Mouse (Mus musculus) stomach, embryonic 16.5 days (tissue): ENCODE results near the gene Mst1r. TPM values are rescaled to one million over a fixed set of nuclear protein-coding genes. Genes with fewer than 3 reads are reported as not detected.
A peak's percentile ranks its signal among the peaks of the same experiment; 100 is the strongest.

Experiments
- ATAC-seq: fragments of 200-750 bp; cut with Nextera tagmentation; 2 replicates; pipeline ENCODE4 v1.8.0; 2017; ENCODE audit warnings: moderate number of reproducible peaks, moderate TSS enrichment; ENCODE audit not compliant: insufficient read depth, low FRiP score
- H3K27ac ChIP-seq: fragments of 300-500 bp; sonication (generic); 2 replicates; pipeline ENCODE4 v1.5.1; 2014; ENCODE audit warnings: low read length
- H3K27me3 ChIP-seq: fragments of 300-500 bp; sonication (generic); 2 replicates; pipeline ENCODE4 v1.6.1; 2014; ENCODE audit warnings: low read length, control low read depth, mixed read lengths; ENCODE audit not compliant: control insufficient read depth, insufficient read depth
- H3K36me3 ChIP-seq: fragments of 300-500 bp; sonication (generic); 2 replicates; pipeline ENCODE4 v1.6.1; 2014; ENCODE audit warnings: low read length; ENCODE audit not compliant: control insufficient read depth, insufficient read depth
- H3K4me1 ChIP-seq: fragments of 300-500 bp; sonication (generic); 2 replicates; pipeline ENCODE4 v1.6.1; 2014; ENCODE audit warnings: low read length, control low read depth, mixed read lengths; ENCODE audit not compliant: control insufficient read depth, insufficient read depth
- H3K4me2 ChIP-seq: fragments of 300-500 bp; sonication (generic); 2 replicates; pipeline ENCODE4 v1.6.1; 2014; ENCODE audit warnings: low read depth, low read length, mixed read lengths
- H3K4me3 ChIP-seq: fragments of 300-500 bp; sonication (generic); replicated peaks from 2 replicates; pipeline ENCODE4 v1.5.1; 2014; ENCODE audit warnings: mild to moderate bottlenecking, low read length
- H3K9ac ChIP-seq: fragments of 300-500 bp; sonication (generic); 2 replicates; pipeline ENCODE4 v1.6.1; 2014; ENCODE audit warnings: low read length
- H3K9me3 ChIP-seq: fragments of 300-500 bp; sonication (generic); replicated peaks from 2 replicates; pipeline ENCODE4 v1.6.1; 2016; ENCODE audit warnings: low read length, control low read depth; ENCODE audit not compliant: control insufficient read depth
- WGBS: fragments of 180-500 bp; shearing (Covaris S2); extraction: QIAGEN DNeasy Blood & Tissue Kit; methylation state at CpG from one replicate; pipeline ENCODE4 v1.1.7; 2014; 5-methylcytosine and 5-hydroxymethylcytosine counted together
- polyA plus RNA-seq: library from polyadenylated mRNA; unstranded; fragments of >200 nt; fragmentation: Nextera tagmentation; extraction: Ambion mirVana; gene quantifications from 2 replicates; pipeline ENCODE4 v1.2.1, GENCODE M21; 2015

The Mst1r gene
- polyA plus RNA-seq: 15.8 and 17.9 TPM in 2 replicates

DNA sequence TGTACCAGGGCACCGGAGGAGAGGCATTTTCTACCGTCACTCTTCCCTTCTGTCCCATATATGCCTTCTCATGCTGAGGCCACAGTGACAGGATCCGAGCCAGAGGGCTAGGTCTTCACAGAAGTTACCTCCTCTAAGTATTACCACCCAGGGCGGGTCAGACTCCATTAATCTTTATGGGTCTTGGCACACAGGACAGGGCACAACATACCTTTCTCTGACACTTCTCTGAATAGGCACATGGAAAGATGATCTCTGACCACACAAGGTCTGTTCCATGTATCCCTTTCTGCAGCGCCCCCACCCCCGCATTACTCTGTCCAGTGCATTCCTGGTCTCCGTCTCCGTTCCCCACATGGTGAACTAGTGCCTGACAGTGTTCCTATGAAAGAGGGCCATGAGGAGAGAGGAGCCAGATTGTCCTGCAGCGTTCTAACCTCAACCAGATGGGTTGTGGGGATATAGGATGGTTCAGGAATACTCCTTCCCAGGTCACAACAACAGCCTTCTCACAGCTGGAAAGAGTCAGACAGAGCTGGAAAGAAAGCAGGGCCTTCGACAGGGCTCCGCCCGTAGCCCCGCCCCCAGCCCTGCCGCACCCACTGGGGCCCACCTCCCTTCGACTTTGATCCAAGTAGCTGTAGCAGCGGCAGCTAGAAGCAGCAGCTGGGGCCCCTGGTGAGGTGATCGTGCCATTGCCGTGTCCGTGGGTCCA, at the start of gene Mst1r:
Gene Mst1r, plus strand, starts transcription at position 622 of the 715 bp plus-strand sequence.
- no peaks in the 10 kb centered on the region for H3K36me3 ChIP-seq
- peak within 1 kb of the TSS; percentile 95 for H3K27ac ChIP-seq
- peak within 1 kb of the TSS; percentile 60 for H3K4me3 ChIP-seq
- peaks cover 35% of the 10 kb centered on the region for H3K4me1 ChIP-seq
- H3K9me3 ChIP-seq: no peaks in the 10 kb centered on the region
- ATAC-seq: peak; percentile 82
- H3K27me3 ChIP-seq: no peaks in the 10 kb centered on the region
- peak within 1 kb of the TSS; percentile 82 for H3K9ac ChIP-seq
- peak within 1 kb of the TSS; percentile 76 for H3K4me2 ChIP-seq
- 14% methylated on average over 19 of the region's 19 CpGs for WGBS

DNA sequence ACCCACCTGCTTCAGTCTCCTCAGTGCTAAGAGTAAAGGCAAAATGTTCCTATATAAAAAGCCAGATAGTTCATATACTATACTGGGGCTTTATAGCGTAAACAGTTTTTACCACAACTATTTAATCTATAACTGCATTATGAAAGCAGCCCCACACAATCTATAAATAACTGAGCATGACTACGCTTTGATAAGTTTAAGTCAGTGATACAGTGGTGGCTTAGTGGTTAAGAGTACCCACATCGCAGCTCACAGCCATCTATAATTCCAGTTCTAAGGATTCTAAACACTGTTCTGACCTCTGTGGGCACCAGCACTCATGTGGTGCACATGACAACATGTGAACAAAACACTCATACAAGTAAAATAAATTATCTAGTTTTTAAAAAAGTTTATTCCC, 48.3 kb upstream of the Mst1r start:
- Histone ChIP-seq H3K27ac (no peak overlapping the region), H3K36me3 (peaks cover 8% of the 10 kb centered on the region; the same call in 1 of the 2 replicates), H3K9ac (no peak overlapping the region), H3K9me3 (no peaks in the 10 kb centered on the region), H3K27me3 (no peaks in the 10 kb centered on the region), H3K4me1 (no peaks in the 10 kb centered on the region), H3K4me2 (no peak overlapping the region), H3K4me3 (no peak overlapping the region)
- 86% methylated on average over 3 of the region's 3 CpGs for WGBS
- ATAC-seq: no peak

DNA sequence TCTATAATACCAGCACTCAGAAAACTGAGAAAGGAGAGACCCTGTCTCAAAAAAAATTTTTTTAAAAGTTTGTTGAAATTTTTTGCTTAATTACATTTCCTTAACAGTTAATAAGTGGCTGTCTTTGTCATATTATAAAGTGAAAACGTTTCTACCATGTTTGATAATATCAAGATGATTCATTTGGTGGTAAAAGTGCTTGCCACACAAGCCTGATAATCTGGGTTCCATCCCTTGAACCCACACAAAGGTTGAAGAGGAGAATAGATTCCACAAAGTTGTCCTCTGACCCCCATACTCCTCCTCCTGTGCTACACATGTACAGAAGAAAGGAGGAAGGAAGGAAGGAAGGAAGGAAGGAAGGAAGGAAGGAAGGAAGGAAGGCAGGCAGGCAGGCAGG, 42.2 kb upstream of the Mst1r start:
- H3K4me1 ChIP-seq: no peaks in the 10 kb centered on the region
- no peak overlapping the region for H3K27ac ChIP-seq
- no peak overlapping the region for H3K9ac ChIP-seq
- no peak overlapping the region for H3K4me2 ChIP-seq
- no peaks in the 10 kb centered on the region for H3K9me3 ChIP-seq
- H3K36me3 ChIP-seq: peaks cover 3% of the 10 kb centered on the region; the same call in 1 of the 2 replicates
- no peaks in the 10 kb centered on the region for H3K27me3 ChIP-seq
- H3K4me3 ChIP-seq: no peak overlapping the region
- no peak for ATAC-seq
- WGBS: 68% methylated on average over 1 of the region's 1 CpGs

DNA sequence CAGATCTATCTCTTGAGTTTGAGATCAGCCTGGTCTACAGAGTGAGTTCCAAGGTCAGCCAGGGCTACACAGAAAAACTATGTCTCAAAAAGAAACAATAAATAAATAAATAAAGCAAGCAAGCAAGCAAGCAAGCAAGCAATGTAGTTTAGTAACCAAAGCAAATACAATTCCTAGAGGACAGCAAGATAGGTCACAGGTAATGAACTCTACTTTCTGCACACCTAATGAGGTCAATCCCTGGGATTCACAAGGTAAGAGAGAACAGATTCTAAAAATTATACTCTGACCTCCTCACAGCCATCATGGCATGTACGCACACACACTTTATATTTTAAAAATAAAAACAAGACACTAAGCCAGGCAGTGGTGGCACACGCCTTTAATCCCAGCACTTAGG, 40.6 kb upstream of the Mst1r start:
- Histone ChIP-seq H3K9me3 (no peaks in the 10 kb centered on the region), H3K4me3 (no peak overlapping the region), H3K27me3 (no peaks in the 10 kb centered on the region), H3K9ac (no peak overlapping the region), H3K27ac (no peak overlapping the region), H3K4me2 (no peak overlapping the region), H3K4me1 (peaks cover 2% of the 10 kb centered on the region), H3K36me3 (no peaks in the 10 kb centered on the region)
- ATAC-seq: no peak
- 95% methylated on average over 2 of the region's 2 CpGs for WGBS

DNA sequence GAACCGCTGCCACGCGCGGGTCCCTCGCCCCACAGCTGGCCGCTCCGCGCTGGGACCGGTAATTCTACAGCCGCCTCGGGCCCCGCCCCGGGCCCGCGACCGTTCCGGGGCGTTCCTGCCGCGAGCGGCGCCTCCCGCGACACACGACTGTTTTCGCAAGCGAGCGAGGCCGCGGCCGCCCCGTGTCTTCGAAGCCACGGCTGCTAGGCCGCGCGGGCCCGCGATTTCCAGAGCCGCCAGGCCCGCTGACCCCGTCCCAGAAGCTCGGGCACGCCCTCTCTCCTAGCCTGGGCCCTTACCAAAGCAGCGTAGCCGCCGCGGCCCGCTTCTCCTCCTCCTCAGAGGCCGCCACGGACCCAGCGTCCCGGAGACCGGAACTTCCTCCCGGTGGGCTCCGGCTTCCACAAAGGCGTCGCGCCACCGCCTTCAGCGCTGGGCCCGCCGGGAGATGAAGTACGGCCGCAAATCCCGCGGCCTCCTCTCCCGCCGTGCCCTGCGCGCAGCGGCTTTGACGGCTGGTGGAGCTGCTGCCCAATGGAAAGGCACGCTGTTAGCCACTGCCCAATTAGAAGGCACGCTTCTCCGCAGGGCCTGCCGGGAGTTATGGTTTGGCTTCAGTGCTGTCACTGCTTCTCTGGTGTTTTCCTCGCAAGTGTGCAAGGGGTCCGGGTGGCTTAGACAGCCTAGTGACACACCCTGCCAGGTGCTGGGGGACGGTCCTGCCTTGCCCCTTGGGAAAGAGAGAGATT, 34.1 kb upstream of the Mst1r start:
- peak overlapping the region; percentile 99 for H3K9ac ChIP-seq
- no peaks in the 10 kb centered on the region for H3K36me3 ChIP-seq
- peak; percentile 98 for ATAC-seq
- peak overlapping the region; percentile 98 for H3K27ac ChIP-seq
- H3K4me1 ChIP-seq: peaks cover 11% of the 10 kb centered on the region
- peak overlapping the region; percentile 95 for H3K4me3 ChIP-seq
- WGBS: under 1% methylated on average over 79 of the region's 80 CpGs
- no peaks in the 10 kb centered on the region for H3K27me3 ChIP-seq
- H3K4me2 ChIP-seq: peak overlapping the region; percentile 81
- H3K9me3 ChIP-seq: no peaks in the 10 kb centered on the region

DNA sequence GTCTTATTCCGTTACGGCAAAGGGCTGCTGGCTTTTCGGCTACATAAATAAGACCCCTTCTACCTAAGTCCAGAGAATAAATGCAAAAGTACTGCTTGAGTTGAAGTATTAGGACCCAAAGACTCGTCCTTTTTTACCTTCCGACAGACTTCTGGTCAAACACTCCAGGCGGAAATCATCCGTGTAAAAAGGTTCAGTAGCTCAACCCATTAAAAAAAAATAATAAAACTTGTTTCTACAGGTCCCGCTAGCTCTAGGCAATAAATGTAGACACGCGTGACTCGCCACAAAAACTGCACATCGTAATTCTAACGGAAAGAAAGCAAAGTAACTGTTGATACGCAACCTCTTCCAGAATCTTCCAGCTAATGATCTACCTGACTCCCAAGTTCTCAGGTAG, 33.5 kb upstream of the Mst1r start, which contains the start of gene Rbm6:
Gene Rbm6, minus strand, starts transcription at position 101 of the 400 bp plus-strand sequence.
- WGBS: 8% methylated on average over 14 of the region's 14 CpGs
- peak within 1 kb of the TSS; percentile 98 for H3K27ac ChIP-seq
- H3K4me1 ChIP-seq: peaks cover 11% of the 10 kb centered on the region
- no peaks in the 10 kb centered on the region for H3K9me3 ChIP-seq
- no peaks in the 10 kb centered on the region for H3K27me3 ChIP-seq
- H3K9ac ChIP-seq: peak within 1 kb of the TSS; percentile 99
- no peak for ATAC-seq
- H3K4me2 ChIP-seq: peak within 1 kb of the TSS; percentile 81
- H3K4me3 ChIP-seq: peak within 1 kb of the TSS; percentile 95
- H3K36me3 ChIP-seq: no peaks in the 10 kb centered on the region

DNA sequence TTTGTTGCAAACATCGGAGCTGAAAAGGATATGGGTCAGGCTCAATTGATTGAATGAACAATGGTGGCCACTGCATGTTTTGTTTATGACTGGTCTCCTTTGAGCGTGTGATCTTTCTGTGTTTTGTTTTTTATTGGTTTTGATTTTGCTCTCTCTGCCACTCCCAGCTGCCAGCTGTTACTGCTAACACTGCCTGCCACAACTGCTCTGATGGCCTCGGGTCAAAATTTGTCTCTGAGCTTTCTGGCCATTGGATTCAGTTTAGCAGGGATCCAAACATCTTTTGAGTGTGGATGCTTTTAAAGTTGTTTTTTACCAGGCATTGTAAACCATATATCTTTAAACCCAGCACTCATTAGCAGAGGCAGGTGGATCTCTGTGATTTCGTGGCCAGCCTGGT, 26.3 kb upstream of the Mst1r start:
- Histone ChIP-seq H3K27ac (no peak overlapping the region), H3K4me1 (no peaks in the 10 kb centered on the region), H3K27me3 (no peaks in the 10 kb centered on the region), H3K36me3 (no peaks in the 10 kb centered on the region), H3K4me2 (no peak overlapping the region), H3K4me3 (no peak overlapping the region), H3K9ac (no peak overlapping the region), H3K9me3 (no peaks in the 10 kb centered on the region)
- ATAC-seq: no peak
- 68% methylated on average over 4 of the region's 4 CpGs for WGBS

DNA sequence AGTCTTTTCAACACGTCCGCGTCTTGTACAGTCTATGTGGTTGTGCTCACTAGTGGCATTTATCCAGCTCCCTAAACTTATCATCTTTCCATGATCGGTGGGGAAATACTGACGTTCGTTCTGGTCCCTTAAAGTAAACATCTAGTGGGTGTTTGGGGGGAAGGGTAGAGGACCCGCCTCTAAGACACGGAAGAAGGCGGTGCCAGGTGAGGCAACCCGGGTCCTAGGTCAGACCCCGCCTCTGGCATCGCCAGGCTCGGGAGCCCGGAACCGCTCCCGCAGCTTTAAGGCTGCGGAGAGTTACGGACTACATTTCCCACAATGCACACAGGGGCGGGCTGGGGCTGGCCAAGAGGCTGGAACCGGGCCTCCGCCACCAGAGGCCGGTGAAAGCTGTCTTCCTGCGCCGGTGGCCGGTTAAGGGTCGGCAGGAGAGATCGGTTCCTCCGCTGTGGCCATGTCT, 18.8 kb upstream of the Mst1r start, which contains the start of gene Mon1a:
Gene Mon1a, plus strand, starts transcription at position 348 of the 463 bp plus-strand sequence.
- Histone ChIP-seq H3K4me3 (peak within 1 kb of the TSS; percentile 93), H3K9me3 (no peaks in the 10 kb centered on the region), H3K27me3 (no peaks in the 10 kb centered on the region), H3K27ac (peak within 1 kb of the TSS; percentile 90), H3K4me2 (peak within 1 kb of the TSS; percentile 88), H3K36me3 (no peaks in the 10 kb centered on the region), H3K4me1 (peaks cover 11% of the 10 kb centered on the region), H3K9ac (peak within 1 kb of the TSS; percentile 89)
- under 1% methylated on average over 28 of the region's 28 CpGs for WGBS
- peak; percentile 96 for ATAC-seq
